In the genomic region with DNA sequence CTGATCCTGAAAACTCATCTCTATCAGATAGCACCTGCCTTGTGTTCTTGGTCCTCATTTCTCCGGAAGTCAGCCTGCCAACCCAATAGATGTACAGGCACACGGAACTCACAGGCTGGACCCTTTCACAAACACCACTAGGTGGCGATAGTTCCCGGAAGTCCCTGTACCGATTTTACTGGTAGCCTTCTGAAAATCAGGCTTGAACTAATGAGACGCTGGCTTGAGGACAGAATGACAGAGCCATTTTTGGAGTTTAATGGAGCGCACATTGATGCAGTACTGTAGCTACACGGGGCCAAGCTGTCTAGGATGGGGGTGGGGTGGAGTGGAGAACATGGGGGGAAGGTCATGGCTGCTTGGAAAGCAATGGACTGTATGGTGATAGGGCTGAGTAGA, we compare ENCODE assay signal across 8 mouse cellular contexts. TPM values are rescaled to one million over a fixed set of nuclear protein-coding genes. Genes with fewer than 3 reads are reported as not detected.
DNase-seq lines count a peak whose midpoint lies in the region; ATAC-seq and TF ChIP-seq lines count a peak whose summit lies in the region.

No protein-coding gene starts in this region.

- H3K27me3 ChIP-seq in testis, adult 2 months (ENCODE audit: control insufficient read depth, insufficient read depth, low read length), result no peaks in the 10 kb centered on the region
- H3K27me3 ChIP-seq in heart, embryonic 14.5 days (ENCODE audit: control insufficient read depth, insufficient read depth, low read length), result no peaks in the 10 kb centered on the region
- no peaks in the 10 kb centered on the region for H3K27me3 ChIP-seq in limb, embryonic 15.5 days

- DNase-seq in testis, postnatal 14 days (ENCODE audit: low spot score), result no peak
- no peak for DNase-seq in adipocyte (ENCODE audit: low spot score)
- no peak for DNase-seq in adrenal gland, postnatal 10 days

- ATAC-seq in heart, embryonic 14.5 days (ENCODE audit: insufficient number of reproducible peaks, insufficient read depth, low FRiP score, low read depth), result no peak
- peak; percentile 36; the same call in 1 of the 2 replicates for ATAC-seq in limb, embryonic 15.5 days (ENCODE audit: insufficient number of reproducible peaks, low FRiP score, low TSS enrichment, low read depth)
- ATAC-seq in monocyte, adult 5-6 weeks (replicated peaks; ENCODE audit: insufficient number of reproducible peaks, low FRiP score, low TSS enrichment, poor library complexity, severe bottlenecking), result peak; percentile 77

- 5% methylated on average over 8 of the region's 8 CpGs for WGBS in heart, embryonic 14.5 days
- 8% methylated on average over 8 of the region's 8 CpGs for WGBS in limb, embryonic 15.5 days

- H3K36me3 ChIP-seq in testis, adult 2 months (ENCODE audit: control insufficient read depth, insufficient read depth, low read length), result no peaks in the 10 kb centered on the region
- no peaks in the 10 kb centered on the region for H3K36me3 ChIP-seq in heart, embryonic 14.5 days (ENCODE audit: control insufficient read depth, insufficient read depth, low read length)
- H3K36me3 ChIP-seq in limb, embryonic 15.5 days, result no peaks in the 10 kb centered on the region

- peak; percentile 53; the same call in 1 of the 2 replicates for TF ChIP-seq CTCF in testis, adult 2 months (IDR thresholded peaks at IDR 0.05; ENCODE audit: control insufficient read depth, insufficient read depth, insufficient replicate concordance, low read depth, low read length)

- peak overlapping the region; percentile 91 for H3K4me3 ChIP-seq in testis, adult 2 months (ENCODE audit: control insufficient read depth, low read depth, low read length)
- H3K4me3 ChIP-seq in brown adipose tissue, adult 24 weeks (ENCODE audit: insufficient read depth, low read depth, low read length), result peak overlapping the region; percentile 12; the same call in 1 of the 2 replicates
- peak overlapping the region; percentile 24 to 43 for H3K4me3 ChIP-seq in heart, embryonic 14.5 days (ENCODE audit: control insufficient read depth in 1 of 2, insufficient read depth in 1 of 2, low read depth in 1 of 2, low read length in 2 of 2)
- H3K4me3 ChIP-seq in limb, embryonic 15.5 days, result peak overlapping the region; percentile 37

- peaks cover 5% of the 10 kb centered on the region for H3K4me1 ChIP-seq in testis, adult 2 months (ENCODE audit: control insufficient read depth, insufficient read depth, low read length)
- peaks cover 9% of the 10 kb centered on the region for H3K4me1 ChIP-seq in brown adipose tissue, adult 24 weeks (ENCODE audit: control insufficient read depth, insufficient read depth, insufficient read length, low read length)
- peaks cover 5 to 11% of the 10 kb centered on the region in 2 experiments; a peak in 3 of 4 replicates for H3K4me1 ChIP-seq in heart, embryonic 14.5 days (ENCODE audit: control insufficient read depth in 2 of 2, insufficient read depth in 2 of 2, low read length in 2 of 2)
- peaks cover 17% of the 10 kb centered on the region for H3K4me1 ChIP-seq in limb, embryonic 15.5 days

- H3K9ac ChIP-seq in heart, embryonic 14.5 days (ENCODE audit: low read length), result peak overlapping the region; percentile 46; the same call in 1 of the 2 replicates
- no peak overlapping the region for H3K9ac ChIP-seq in limb, embryonic 15.5 days

- H3K27ac ChIP-seq in testis, adult 2 months (ENCODE audit: control insufficient read depth, insufficient read depth, low read depth, low read length), result no peak overlapping the region
- no peak overlapping the region for H3K27ac ChIP-seq in brown adipose tissue, adult 24 weeks (replicated peaks; ENCODE audit: low read depth, low read length)
- H3K27ac ChIP-seq in heart, embryonic 14.5 days (replicated peaks in 1 of 2; ENCODE audit: control insufficient read depth in 1 of 2, insufficient read depth in 1 of 2, low read depth in 2 of 2, low read length in 2 of 2), result no peak overlapping the region
- no peak overlapping the region for H3K27ac ChIP-seq in limb, embryonic 15.5 days

- H3K4me2 ChIP-seq in heart, embryonic 14.5 days (ENCODE audit: low read length), result peak overlapping the region; percentile 78
- peak overlapping the region; percentile 63 for H3K4me2 ChIP-seq in limb, embryonic 15.5 days

- H3K9me3 ChIP-seq in heart, embryonic 14.5 days (ENCODE audit: control insufficient read depth, low read length), result no peaks in the 10 kb centered on the region
- no peaks in the 10 kb centered on the region for H3K9me3 ChIP-seq in limb, embryonic 15.5 days

- TF ChIP-seq POLR2A in testis, adult 2 months (IDR thresholded peaks at IDR 0.05; ENCODE audit: control insufficient read depth, low read depth, low read length), result no peak

RNA-seq across cellular contexts. Expression of a gene that starts 18.5 kb away (rescaled TPM):
- 0.12 and 0.13 TPM in 2 replicates for polyA plus RNA-seq in testis, adult 2 months (2012; rRNA removed)
- polyA plus RNA-seq in brown adipose tissue, adult 24 weeks (2012; ENCODE audit: insufficient read depth, insufficient read length, missing spikeins), result not detected in 2 replicates
- 0.09 TPM in 1 of 2 replicates, not detected in the other for polyA plus RNA-seq in heart, embryonic 14.5 days (2014; fragmentation: Nextera tagmentation; extraction: Ambion mirVana)
- polyA plus RNA-seq in limb, embryonic 15.5 days (2015; fragmentation: Nextera tagmentation; extraction: Ambion mirVana), result 10.8 and 24.1 TPM in 2 replicates
- total RNA-seq in monocyte, adult 5-6 weeks (2017), result not detected in 3 replicates
- 1 to 10 TPM in 1 of 2 experiments, under 1 TPM in 1; 0.39 to 1.6 TPM for total RNA-seq in adrenal gland, postnatal 10 days (2021)

RNA-seq across cellular contexts. Expression of a gene that starts 32.1 kb away (rescaled TPM):
- 0.40 and 0.51 TPM in 2 replicates for polyA plus RNA-seq in testis, adult 2 months (2012; rRNA removed)
- polyA plus RNA-seq in brown adipose tissue, adult 24 weeks (2012; ENCODE audit: insufficient read depth, insufficient read length, missing spikeins), result 7.1 and 8.0 TPM in 2 replicates
- polyA plus RNA-seq in heart, embryonic 14.5 days (2014; fragmentation: Nextera tagmentation; extraction: Ambion mirVana), result 7.0 and 7.6 TPM in 2 replicates
- polyA plus RNA-seq in limb, embryonic 15.5 days (2015; fragmentation: Nextera tagmentation; extraction: Ambion mirVana), result 15.1 TPM in 2 replicates
- total RNA-seq in monocyte, adult 5-6 weeks (2017), result 52.9 to 98.6 TPM (median 54.2 TPM) in 3 replicates
- 10 to 100 TPM; 21.1 to 21.3 TPM for total RNA-seq in adrenal gland, postnatal 10 days (2021)

Comparison
In these comparisons a context has a peak if more than half of its experiments do, and no peak if none do; other contexts are left out.
1. H3K4me3 ChIP-seq: peak in every context shown above with its lines; median percentile 91 in testis, adult 2 months; 37 in limb, embryonic 15.5 days; 34 in heart, embryonic 14.5 days; 12 in brown adipose tissue, adult 24 weeks.
2. RNA of a gene that starts 18.5 kb away (polyA plus RNA-seq): 10.8 to 24.1 TPM in limb, embryonic 15.5 days; not detected in brown adipose tissue, adult 24 weeks, 0.12 to 0.13 TPM in testis, adult 2 months and 0.09 TPM in heart, embryonic 14.5 days; every median in the first group is over 10 times any median in the second.